23 mouse cellular contexts compared by ENCODE assay signal in genomic region chr17:66073971-66074370, GRCm38 (mm10). TPM values are rescaled to one million over a fixed set of nuclear protein-coding genes. Genes with fewer than 3 reads are reported as not detected.
DNase-seq lines count a peak whose midpoint lies in the region; ATAC-seq lines count a peak whose summit lies in the region.
"Had no signal": no experiment of that assay in that cellular context is flagged by ENCODE, and none has a peak within 500 bp of the region (broad histone marks: within the 10 kb centered on the region; RNA-seq: fewer than 3 reads in every experiment).

No protein-coding gene starts in this region.

- H3K27me3 ChIP-seq in megakaryocyte, embryonic 14.5 days (replicated peaks), result no peaks in the 10 kb centered on the region
- H3K27me3 ChIP-seq: forebrain, embryonic 15.5 days; heart, embryonic 13.5 days had no signal

- H3K4me1 ChIP-seq in megakaryocyte, embryonic 14.5 days, result peaks cover 63% of the 10 kb centered on the region

- ATAC-seq in megakaryocyte, adult 5-6 weeks (ENCODE audit: poor library complexity, severe bottlenecking), result no peak
- peak; percentile 58 for ATAC-seq in inflammation-experienced regulatory T-cells, adult 6 months
- ATAC-seq: forebrain, embryonic 15.5 days; hindbrain, embryonic 16.5 days; intestine, embryonic 16.5 days had no signal

- peak overlapping the region; percentile 55 for H3K4me3 ChIP-seq in megakaryocyte, embryonic 14.5 days (replicated peaks)
- H3K4me3 ChIP-seq: embryonic facial prominence, embryonic 10.5 days; forebrain, embryonic 15.5 days; hindbrain, embryonic 12.5 days had no signal

- peaks cover 9% of the 10 kb centered on the region for H3K36me3 ChIP-seq in megakaryocyte, embryonic 14.5 days (replicated peaks; ENCODE audit: low read length)
- H3K36me3 ChIP-seq: hindbrain, embryonic 12.5 days had no signal

- no peaks in the 10 kb centered on the region for H3K9me3 ChIP-seq in megakaryocyte, embryonic 14.5 days
- H3K9me3 ChIP-seq: embryonic facial prominence, embryonic 10.5 days; forebrain, embryonic 15.5 days; G1E; heart, embryonic 13.5 days; hindbrain, embryonic 12.5 days had no signal

- DNase-seq in CD4-positive helper T cell, adult 2 months (ENCODE audit: low read depth, low spot score), result peak; percentile 77
- DNase-seq in MN1 (ENCODE audit: low spot score), result peak; percentile 65
- no peak for DNase-seq in gastrocnemius, adult 18-20 months (ENCODE audit: low spot score)
- no peak for DNase-seq in right cerebral cortex, postnatal 14 days
- DNase-seq in adrenal gland, adult 2 months, result no peak
- DNase-seq: adrenal gland, adult 8-10 months; adrenal gland, postnatal 36 days; B cell, adult 2 months; cerebellum, adult 2 months; cerebellum, postnatal 10 days; gastrocnemius, postnatal 14 days; heart, postnatal 36 days; kidney, adult 2 months had no signal

RNA-seq across cellular contexts. Expression of gene Ankrd12, which starts 2.9 kb away (rescaled TPM):
- polyA plus RNA-seq in megakaryocyte, embryonic 14.5 days (2012; ENCODE audit: insufficient read depth, low replicate concordance), result 0.29 and 5.9 TPM in 2 replicates
- 27.6 and 37.3 TPM in 2 replicates for total RNA-seq in megakaryocyte, adult 5-6 weeks (2015)
- 38.4 and 56.5 TPM in 2 replicates for total RNA-seq in megakaryocyte, adult 5-6 weeks (2017)
- 100 to 1,000 TPM in 2 of 3 experiments, 10 to 100 TPM in 1; 95.5 to 175 (median 163) TPM for polyA plus RNA-seq in inflammation-experienced regulatory T-cells, adult 6 months (2017; shearing (Covaris generic))
- 10 to 100 TPM; 16.3 to 19.6 TPM for total RNA-seq in gastrocnemius, adult 18-20 months (2021)
- total RNA-seq in adrenal gland, adult 2 months (2021), result 10 to 100 TPM; 24.1 to 30.1 TPM
- 1.1 and 2.3 TPM in 2 replicates for polyA plus RNA-seq in adrenal gland, adult 2 months (2012; rRNA removed)

RNA-seq across cellular contexts. Expression of gene Ndufv2, which starts 27.4 kb away (rescaled TPM):
- 7.8 and 88.7 TPM in 2 replicates for polyA plus RNA-seq in megakaryocyte, embryonic 14.5 days (2012; ENCODE audit: insufficient read depth, low replicate concordance)
- 170 and 198 TPM in 2 replicates for total RNA-seq in megakaryocyte, adult 5-6 weeks (2015)
- total RNA-seq in megakaryocyte, adult 5-6 weeks (2017), result 195 and 197 TPM in 2 replicates
- 100 to 1,000 TPM; 224 to 258 (median 256) TPM for polyA plus RNA-seq in inflammation-experienced regulatory T-cells, adult 6 months (2017; shearing (Covaris generic))
- 100 to 1,000 TPM; 702 to 718 TPM for total RNA-seq in gastrocnemius, adult 18-20 months (2021)
- total RNA-seq in adrenal gland, adult 2 months (2021), result 100 to 1,000 TPM; 422 to 433 TPM
- polyA plus RNA-seq in adrenal gland, adult 2 months (2012; rRNA removed), result 27.6 and 29.0 TPM in 2 replicates

RNA-seq across cellular contexts. Expression of gene Washc1, which starts 37.4 kb away (rescaled TPM):
- polyA plus RNA-seq in megakaryocyte, embryonic 14.5 days (2012; ENCODE audit: insufficient read depth, low replicate concordance), result 19.3 and 64.7 TPM in 2 replicates
- 14.5 and 19.1 TPM in 2 replicates for total RNA-seq in megakaryocyte, adult 5-6 weeks (2015)
- total RNA-seq in megakaryocyte, adult 5-6 weeks (2017), result 29.7 and 30.9 TPM in 2 replicates
- polyA plus RNA-seq in inflammation-experienced regulatory T-cells, adult 6 months (2017; shearing (Covaris generic)), result 10 to 100 TPM; 32.2 to 42.5 (median 32.9) TPM
- 10 to 100 TPM; 15.0 to 16.6 TPM for total RNA-seq in gastrocnemius, adult 18-20 months (2021)
- total RNA-seq in adrenal gland, adult 2 months (2021), result 10 to 100 TPM; 33.6 to 34.3 TPM
- 37.7 and 43.4 TPM in 2 replicates for polyA plus RNA-seq in adrenal gland, adult 2 months (2012; rRNA removed)

RNA-seq across cellular contexts. Expression of gene Ddx11, which starts 49.3 kb away (rescaled TPM):
- 2.2 and 3.1 TPM in 2 replicates for polyA plus RNA-seq in megakaryocyte, embryonic 14.5 days (2012; ENCODE audit: insufficient read depth, low replicate concordance)
- total RNA-seq in megakaryocyte, adult 5-6 weeks (2015), result 5.2 and 6.7 TPM in 2 replicates
- total RNA-seq in megakaryocyte, adult 5-6 weeks (2017), result 9.8 and 11.1 TPM in 2 replicates
- polyA plus RNA-seq in inflammation-experienced regulatory T-cells, adult 6 months (2017; shearing (Covaris generic)), result 10 to 100 TPM; 13.0 to 16.8 (median 14.9) TPM
- 1 to 10 TPM in 1 of 2 experiments, under 1 TPM in 1; 0.75 to 1.2 TPM for total RNA-seq in gastrocnemius, adult 18-20 months (2021)
- 1 to 10 TPM; 2.5 to 4.7 TPM for total RNA-seq in adrenal gland, adult 2 months (2021)
- 2.8 and 4.6 TPM in 2 replicates for polyA plus RNA-seq in adrenal gland, adult 2 months (2012; rRNA removed)

Comparison
In these comparisons a context has a peak if more than half of its experiments do, and no peak if none do; other contexts are left out.
1. DNase-seq: peak in CD4-positive helper T cell, adult 2 months (single experiment) and MN1 (single experiment); none in gastrocnemius, adult 18-20 months (single experiment), right cerebral cortex, postnatal 14 days (single experiment) and adrenal gland, adult 2 months (single experiment).